Mouse (Mus musculus) ovary, postnatal 10 days (tissue): Measurements from ENCODE around the gene R3hdm4.

Experiments
- DNase-seq: peaks from one replicate; pipeline ENCODE4 v3.0.0; 2022; ENCODE audit warnings: low spot score

R3hdm4 gene

DNA sequence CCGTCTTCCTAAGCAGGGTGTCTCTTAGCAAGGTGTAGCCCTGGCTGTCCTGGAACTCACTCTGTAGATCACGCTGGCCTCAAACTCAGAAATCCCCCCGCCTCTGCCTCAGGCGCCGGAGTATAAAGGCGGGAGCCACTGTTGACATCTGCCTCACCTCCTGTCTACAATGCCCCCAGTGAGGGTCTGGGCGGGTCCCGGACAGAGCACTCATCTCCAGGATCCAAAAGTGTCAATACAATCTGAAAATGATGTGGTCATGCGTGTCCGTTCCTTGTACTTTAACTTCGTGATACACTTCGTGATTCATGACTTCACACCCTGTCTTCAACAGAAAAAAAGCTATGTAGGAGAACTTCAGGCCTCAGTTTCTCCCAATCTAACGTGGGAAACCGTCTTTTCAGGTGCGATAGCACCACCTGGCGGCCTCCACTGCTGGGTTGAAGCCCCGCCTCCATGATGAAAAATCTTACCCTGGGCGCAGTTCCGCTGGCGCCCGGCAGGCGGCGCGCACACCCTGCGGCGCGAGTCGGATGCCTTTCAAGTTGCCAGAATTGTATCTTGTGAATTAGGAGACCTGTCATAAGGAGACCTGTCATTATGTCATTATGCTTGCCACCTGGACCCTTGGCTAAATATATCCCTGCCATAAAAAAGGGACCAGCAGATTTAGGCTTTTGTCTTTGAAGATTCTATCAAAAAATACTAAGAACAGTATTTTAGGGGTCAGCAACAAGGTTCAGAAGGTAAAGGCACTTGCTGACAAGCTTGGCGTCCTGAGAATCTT, 4.2 kb upstream of the R3hdm4 start:
- peak; percentile 93 for DNase-seq

DNA sequence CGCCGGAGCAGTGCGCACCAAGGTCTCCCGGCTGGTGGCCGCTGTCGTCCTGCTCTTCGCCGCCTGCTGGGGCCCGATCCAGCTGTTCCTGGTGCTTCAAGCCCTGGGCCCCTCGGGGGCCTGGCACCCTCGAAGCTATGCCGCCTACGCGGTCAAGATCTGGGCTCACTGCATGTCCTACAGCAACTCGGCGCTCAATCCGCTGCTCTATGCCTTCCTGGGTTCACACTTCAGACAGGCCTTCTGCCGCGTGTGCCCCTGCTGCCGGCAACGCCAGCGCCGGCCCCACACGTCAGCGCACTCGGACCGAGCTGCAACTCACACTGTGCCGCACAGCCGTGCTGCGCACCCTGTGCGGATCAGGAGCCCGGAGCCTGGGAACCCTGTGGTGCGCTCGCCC, 564 bp upstream of the R3hdm4 start:
- DNase-seq, result no peak

DNA sequence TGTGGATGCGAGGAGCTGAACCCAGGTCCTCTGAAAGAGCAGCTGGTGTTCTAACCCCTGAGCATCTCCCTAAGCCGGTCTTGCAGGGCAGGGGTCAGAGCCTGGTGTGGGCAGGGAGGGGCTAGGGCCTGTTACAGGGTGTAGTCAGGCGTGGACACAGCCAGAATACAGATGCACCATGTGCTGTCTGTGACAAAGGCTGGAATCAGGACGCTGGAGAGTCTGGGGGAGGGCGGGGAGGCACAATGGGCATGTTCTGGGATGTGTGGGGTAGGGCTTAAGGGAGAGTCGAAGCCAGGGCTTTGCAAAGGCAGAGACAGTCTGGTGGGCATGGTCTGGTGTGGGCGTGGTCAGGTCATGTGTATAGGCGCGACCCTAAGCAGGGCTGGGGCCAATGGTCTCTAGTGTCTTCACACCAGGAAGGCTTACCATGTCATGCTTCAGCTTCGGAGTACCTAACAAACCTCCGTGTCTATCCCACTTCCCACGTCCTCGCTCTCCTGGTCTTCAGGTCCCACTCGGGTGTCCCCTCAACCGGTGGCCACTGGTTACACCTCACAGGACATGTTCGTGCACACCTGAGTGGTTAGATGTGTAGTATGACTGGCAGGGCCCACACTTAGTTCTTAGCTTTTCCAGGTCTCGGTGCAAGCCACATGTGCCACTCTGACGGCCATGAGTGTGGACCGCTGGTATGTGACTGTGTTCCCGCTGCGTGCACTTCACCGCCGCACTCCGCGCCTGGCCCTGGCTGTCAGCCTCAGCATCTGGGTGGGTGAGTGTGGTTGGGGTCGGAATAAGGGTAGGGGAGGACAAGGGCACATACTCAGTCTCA, 735 bp downstream of the R3hdm4 start:
- DNase-seq, result no peak

DNA sequence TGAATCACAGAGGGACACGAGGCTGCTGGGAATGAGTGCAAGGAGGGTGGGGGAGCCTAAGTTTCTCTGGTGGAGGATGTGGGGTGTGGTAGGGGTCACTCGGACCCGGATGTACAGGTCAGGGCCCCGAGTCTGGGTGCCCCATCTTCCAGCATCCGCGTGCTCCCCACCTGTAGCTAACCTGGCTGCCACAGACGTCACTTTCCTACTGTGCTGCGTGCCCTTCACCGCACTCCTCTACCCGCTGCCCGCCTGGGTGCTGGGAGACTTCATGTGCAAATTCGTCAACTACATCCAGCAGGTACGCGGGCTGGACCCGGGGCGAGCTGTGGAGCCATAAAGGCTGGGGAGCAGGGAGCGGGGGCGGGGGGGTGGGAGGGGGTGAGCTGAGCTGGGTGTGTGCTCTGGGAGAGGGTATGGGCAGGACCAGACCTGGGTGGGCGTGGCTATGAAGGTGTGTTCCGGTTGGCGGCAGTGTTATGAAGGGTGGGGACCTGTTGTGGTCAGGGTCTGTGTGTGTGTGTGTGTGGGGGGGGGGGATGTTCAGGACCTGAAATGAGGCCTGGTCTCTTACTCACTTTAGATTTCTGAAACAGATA, 1.7 kb downstream of the R3hdm4 start:
- DNase-seq, result no peak

DNA sequence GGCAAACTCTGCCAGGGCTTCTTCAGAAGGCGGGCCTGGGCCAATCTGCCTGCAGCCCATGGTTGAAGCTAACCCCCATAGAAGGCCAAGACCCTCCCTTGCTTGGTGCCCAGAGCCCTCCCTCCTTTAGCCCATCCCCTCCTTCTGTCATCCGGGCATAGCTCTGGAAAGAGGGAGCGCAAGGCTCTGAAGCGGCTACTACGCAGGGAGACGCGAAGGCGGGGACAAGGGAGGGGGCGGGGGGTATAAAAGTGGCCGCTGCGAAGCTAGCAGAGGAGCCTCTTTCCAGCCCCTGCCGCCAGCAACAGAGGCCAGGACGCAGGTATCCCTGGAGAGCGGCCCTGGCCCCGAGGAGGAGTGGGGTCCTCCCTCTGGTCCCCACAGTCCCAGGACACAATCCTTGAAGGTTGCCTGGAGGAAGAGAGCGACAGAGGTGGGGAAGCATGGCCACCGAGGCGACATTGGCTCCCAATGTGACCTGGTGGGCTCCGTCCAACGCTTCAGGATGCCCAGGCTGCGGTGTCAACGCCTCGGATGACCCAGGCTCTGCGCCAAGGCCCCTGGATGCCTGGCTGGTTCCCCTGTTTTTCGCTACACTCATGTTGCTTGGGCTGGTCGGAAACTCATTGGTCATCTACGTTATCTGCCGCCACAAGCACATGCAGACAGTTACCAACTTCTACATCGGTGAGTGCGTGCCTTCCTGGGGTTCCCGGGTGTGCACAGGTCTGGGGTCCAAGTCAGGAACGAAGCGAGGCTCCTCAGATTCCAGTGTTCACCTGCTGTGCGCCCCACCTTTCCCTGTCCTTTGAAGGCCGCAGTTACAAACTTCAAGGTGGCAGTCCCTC, 2.6 kb downstream of the R3hdm4 start:
- DNase-seq, result no peak

DNA sequence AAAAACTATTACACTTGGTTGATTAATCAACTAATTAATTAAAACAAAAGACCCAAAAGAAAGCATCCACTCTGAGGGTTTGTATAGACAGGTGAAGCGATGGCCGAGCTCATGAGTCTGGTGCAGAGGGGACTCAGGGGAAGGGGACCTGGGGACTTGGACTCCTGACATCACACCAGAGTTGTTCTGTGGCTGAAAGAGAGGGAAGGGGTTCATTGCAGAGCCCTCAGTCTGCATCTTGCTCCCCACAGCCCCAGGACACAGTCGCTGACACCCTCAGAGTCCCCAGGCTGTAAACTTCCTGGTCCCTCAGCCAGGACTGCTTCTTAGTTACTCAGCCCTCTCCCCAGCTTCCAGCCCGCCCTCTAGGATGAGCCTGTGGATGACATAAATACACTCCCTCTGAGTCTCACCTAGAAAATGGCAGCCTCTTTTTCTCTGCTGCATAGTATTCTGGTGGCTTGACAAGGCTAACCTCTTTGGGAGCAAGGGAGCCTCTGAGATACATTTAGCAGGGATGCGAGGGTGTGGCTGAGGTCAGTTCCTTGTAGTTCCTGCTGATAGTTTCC, 3.4 kb downstream of the R3hdm4 start:
- no peak for DNase-seq

DNA sequence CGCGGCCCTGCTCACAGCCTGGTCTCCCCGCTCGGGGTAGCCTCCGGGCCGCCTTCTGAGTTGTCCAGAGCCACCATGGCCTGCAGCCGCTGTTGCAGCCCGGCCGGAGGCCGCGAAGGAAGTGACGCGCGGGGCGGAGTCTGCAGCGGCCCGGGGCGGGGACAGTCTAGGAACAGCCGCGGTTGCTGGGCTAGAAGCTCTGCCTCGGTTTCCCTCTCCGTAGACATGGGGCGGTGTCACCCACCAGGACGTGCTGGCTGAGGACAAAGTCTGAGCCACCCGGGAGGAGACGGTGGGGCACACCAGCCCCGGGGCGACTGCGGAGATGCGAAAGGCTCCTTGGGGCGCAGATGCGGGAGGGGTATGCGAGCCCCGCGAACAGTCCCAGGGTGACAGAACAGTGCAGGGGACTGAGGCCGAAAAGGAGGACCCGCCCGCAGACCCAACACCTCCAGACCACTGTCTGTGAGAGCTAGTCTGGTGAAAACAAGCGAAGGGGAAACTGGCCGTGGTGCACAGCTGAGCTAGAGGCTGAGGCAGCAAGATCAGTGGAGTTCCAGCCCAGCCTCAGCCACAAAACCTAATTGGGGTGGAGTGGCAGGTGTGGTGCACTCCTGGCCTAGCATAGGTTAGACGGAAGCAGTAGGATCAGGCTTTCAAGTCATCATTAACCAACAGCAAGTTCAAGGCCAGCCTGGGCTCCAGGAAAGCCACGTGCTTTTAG, 4.0 kb downstream of the R3hdm4 start, which contains the start of gene Kiss1r:
Gene Kiss1r, plus strand, starts transcription at position 164 of the 724 bp plus-strand sequence.
- peak; percentile 77 for DNase-seq

DNA sequence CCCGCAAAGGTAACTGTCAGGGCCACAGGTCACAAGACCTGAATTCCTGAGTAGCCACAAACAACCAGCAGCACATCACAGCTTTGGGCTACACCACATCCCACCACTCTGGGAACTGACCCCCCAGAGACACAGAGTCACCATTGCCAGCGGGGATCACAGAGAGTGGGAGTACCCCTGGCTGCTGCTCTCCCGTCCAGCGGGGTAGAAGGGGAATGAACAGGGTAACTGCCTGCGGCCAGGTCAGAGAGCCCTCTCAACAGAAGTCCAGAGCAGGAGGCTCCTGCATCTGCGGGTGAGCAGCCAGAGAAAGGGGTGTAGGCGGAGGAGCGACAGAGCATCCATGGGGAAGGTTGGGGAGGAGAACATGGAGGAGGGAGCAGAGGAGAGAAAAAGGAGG, 4.9 kb downstream of the R3hdm4 start:
- DNase-seq, result no peak

DNA sequence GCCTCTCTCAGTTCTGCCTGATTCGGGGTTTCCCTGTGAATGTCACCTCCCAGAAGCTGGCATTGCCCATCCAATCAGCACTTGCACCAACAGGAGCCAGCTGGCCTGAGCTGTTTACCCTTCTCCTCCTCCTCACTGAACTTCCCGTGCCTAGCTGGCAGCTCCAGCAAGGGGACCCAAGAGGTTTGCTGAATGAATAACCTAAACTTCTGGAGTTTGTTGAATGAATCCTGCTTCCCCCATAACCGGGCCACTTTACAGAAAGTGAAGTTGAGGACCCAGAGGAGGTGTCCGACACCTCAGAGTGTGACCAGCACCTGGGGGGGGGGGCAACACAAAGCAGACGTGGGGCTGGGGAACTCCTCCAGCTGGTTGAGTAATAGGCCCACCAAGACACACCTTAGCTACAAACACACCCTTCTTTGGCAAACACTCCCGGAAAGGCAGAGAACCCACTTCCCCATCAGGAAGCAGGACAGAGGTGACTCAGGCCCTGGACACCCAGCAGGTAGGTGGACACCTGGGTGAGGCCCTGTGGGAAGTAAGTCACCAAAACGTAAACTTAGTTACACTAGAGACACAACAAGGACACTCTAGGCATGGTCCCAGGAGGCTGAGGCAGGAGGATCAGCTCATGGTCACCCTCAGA, 5.9 kb downstream of the R3hdm4 start:
- DNase-seq, result no peak

DNA sequence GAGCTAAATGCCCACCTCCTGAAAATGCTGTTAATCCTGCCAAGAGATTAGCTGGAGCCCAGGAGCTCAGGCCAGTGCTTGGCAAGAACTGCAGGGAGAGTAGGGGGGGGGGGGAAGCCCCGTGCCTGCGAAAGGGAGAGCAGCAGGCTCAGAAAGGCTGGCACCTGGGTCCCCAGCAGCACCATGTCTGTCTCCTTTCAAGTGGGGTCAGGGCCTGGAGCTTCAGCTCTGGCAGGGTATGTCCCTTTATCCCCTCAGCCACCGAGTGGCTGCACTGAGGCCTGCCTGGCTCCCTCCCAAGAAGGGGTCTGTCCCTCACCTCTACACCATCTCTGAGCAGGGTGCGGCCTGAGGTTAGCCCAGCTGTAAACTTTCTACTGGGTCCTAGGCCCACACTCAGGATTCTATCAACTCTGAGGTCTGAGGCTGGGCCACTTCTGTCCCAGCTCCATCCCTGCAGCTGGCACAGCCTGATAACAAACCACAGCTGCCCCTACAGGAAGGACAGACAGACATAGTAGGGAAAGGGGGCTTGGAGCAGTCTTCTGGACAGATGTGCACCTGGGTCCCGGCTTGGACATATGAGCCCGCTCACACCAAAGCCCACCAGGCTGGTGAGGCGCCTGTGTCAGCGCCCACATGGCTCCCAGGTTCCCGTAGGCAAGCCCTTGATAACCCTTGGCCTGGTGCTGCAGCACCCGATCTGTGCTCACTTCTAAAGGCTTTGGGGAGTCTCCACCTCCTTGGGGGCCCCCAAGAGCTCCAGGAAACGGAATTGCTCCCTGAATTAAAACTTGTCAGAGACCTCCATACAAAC, 6.7 kb downstream of the R3hdm4 start:
- DNase-seq, result no peak

DNA sequence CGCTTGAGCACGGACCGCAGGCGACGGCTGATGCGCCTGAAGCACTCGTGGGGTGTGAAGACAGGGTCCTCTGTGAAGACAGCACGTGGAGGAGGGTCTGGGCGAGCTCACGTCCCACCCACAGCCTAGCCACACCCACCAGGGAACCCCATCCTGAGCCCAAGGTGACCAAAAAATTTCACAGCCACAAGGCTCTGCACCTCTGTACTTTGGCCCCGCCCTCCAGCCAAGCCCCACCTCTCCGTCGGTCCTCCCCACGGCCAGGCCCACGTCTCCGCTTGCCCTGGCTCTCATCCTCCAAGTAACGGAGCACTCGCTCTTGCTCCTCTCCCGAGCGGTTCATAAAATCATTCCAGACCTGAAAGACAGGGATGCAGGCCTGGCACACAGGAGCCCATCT, 8.6 kb downstream of the R3hdm4 start:
- no peak for DNase-seq

DNA sequence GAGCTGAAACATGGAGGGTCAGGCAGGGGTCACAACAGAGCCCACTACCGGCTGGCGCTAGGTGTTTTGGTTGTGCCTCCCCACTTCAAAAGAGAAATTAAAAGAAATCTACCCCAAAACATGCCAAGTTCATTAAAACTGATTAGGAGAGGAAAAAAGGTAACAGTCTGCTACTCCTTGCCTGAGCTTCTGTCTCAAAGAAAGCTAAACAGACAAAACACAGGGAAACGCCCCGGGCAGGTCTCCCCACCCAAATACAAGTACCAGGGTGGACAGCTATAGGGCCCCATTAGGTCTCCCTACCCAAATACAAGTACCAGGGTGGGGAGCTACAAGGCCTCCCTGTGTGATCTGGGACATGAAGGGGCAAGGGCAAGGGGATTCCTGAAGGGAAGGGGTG, 10.5 kb downstream of the R3hdm4 start, which contains the start of gene Gm26602:
Gene Gm26602, plus strand, starts transcription at position 301 of the 400 bp plus-strand sequence.
- no peak for DNase-seq

DNA sequence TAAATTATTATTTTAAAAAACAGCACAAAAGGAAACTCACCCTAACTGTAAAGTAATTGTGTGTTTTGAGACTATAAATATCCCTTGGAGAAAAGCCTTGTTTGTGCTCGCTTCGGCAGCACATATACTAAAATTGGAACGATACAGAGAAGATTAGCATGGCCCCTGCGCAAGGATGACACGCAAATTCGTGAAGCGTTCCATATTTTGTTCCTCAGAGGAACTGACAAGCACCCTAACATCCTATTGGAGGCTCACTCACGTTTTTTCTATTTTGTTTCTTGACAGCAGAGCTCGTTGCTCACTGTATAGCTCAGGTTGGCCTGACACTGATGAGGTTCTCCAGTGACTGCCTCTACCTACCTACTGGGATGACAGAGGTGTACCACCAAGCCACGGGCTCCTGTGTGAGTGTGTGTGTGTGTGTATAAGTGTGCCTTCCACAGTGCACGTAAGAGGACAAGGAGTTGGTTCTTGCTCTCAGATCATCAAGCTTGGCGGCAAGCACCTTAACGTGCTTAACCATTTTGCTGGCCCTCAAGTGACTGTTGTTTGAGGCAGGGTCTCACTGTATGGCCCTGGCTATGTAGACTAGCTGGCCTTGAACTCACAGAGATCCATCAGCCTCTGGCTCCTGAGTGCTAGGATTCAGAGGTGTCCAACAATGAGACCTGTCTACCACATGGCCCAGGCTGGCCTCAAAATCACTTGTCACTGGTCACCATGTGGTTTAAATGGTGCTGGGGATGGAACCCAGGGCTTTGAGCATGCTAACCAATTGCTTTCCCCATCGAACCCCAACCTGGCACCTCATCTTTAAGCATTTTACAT, 11.7 kb downstream of the R3hdm4 start:
- DNase-seq, result no peak

DNA sequence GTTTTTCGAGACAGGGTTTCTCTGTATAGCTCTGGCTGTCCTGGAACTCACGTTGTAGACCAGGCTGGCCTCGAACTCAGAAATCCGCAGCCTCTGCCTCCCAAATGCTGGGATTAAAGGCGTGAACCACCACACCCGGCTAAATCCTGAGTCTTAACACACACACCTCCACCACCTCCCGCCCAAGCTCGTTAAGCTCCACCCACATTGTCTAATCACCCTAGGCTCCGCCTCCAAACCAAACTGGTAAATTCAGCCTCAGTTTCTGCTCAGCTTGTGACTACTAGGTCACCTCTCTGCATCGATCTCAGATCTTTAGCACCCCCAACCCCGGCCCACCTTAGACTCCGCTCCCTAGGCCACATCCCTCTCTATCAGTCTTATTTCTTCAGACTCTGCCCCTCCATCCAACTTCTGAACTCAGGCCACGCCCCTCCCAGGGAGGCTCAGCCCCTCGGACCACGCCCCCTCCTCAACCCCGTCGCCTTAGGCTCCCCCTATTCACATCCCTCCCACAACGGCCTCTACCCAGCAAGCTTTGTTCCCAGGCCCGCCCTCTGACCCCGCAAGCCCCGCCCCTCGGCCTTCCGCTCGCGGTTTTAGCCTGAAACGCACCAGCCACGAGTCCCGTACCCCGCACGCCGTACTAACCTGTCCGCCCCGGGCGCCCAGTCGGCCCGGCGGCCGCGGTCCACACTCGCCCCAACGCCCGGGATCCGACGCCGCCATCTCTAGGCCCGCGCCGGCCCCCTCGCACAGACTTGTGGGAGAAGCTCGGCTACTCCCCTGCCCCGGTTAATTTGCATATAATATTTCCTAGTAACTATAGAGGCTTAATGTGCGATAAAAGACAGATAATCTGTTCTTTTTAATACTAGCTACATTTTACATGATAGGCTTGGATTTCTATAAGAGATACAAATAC, 12.6 kb downstream of the R3hdm4 start, which contains the start of gene Med16:
Gene Med16, minus strand, starts transcription at position 757 of the 925 bp plus-strand sequence.
- DNase-seq, result peak; percentile 92

DNA sequence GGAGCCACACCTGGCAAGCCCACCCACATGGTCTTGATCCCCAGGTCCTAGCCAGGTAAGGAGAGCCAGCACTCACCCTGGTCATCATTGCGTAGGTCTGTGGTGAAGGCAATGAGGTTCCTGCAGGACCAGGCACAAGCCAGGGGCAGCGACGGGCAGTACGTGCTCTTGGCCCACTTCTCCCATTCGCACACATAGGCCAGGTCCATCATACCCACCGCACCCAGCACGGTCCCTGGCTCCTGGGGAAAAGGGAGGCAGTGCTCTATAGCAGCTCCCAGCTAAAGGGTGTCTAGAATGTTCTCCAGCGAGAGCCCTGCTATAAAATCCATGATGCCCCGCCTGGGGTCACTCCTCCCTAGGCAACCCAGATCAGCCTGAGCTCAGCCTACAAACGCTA, 13.6 kb downstream of the R3hdm4 start:
- no peak for DNase-seq

DNA sequence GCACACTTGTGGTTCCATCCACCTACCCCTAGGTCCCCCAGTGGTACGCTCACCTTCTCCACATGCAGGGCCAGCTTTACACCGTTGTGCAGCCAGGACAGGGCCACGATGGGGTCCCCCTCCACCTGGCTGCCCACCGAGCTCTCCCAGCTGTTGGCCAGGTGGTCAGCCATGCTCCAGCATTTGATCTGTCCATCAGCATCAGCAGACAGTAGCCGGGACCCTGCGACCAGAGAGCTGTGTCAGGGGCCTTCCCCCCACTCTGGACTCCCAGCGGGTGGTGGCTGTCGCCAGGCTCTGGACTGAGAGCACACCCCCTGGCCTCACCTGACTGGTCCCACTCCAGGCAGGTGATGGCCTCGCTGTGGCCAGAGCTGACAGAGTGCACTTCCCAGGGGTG, 14.3 kb downstream of the R3hdm4 start:
- no peak for DNase-seq

DNA sequence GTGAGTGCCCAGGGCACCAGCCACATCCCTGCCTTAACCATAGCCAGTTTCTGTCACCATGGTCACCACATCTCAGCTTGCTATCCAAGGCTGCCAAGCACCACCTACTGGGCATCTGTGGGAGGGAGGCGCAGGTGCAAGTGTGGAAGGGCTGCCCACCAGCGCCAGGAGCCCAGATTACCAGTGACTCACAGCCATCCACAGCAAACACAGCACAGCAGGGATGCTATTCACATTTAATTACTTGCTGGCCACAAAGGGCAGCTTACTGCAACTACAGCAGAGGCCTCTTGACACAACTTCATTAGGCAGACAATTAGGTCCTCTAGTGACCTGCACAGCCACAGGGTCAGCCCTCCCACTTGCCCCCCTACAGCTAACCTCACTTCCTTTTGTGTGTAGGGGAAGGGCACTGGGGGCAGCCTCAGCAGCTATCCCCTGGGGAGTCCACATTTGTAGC, 20.0 kb downstream of the R3hdm4 start:
- DNase-seq, result no peak
